Mouse (Mus musculus): ENCODE measurements around the gene Shq1. TPM values are rescaled to one million over a fixed set of nuclear protein-coding genes. Genes with fewer than 3 reads are reported as not detected.

Gene Shq1
- polyA plus RNA-seq, 1 experiment from 2014 or later = 23.6 TPM

DNA sequence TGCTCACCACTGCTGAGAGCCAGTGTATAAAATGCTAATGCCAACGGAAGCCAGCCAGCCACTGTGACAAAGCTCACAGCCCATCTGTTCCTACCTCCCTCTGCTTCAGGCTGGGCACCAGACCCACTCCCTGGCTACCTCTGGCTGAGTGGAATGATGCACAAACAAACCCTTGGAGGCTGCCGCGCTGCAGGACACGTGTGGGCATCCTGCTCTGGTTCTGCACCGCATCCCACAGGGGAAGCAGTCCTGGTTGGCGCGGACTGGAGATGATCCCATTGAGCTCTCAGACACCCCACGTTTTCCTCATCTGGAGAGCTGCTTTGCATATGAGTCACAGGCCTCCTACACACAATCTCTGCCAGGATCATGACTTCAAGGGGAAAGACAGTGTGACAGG, 112.9 kb downstream of the Shq1 start:
- Histone ChIP-seq H3K4me2 (no peak overlapping the region), H3K27me3 (replicated peaks; ENCODE audit: control insufficient read depth, insufficient read depth, low read length) (peaks cover 15% of the 10 kb centered on the region), H3K9me3 (ENCODE audit: control insufficient read depth, low read length) (no peaks in the 10 kb centered on the region), H3K27ac (ENCODE audit: low read depth, low read length) (no peak overlapping the region), H3K9ac (ENCODE audit: low read depth, low read length) (no peak overlapping the region), H3K4me1 (replicated peaks; ENCODE audit: control insufficient read depth, insufficient read depth, low read length) (peaks cover 3% of the 10 kb centered on the region; the same call in 1 of the 2 replicates), H3K36me3 (ENCODE audit: control insufficient read depth, insufficient read depth, low read length) (no peaks in the 10 kb centered on the region), H3K4me3 (ENCODE audit: low read depth, low read length) (no peak overlapping the region)
- 65% methylated on average over 8 of the region's 8 CpGs for WGBS
- ATAC-seq (replicated peaks; ENCODE audit: low FRiP score) = no peak
- DNase-seq (ENCODE audit: low spot score) = no peak

DNA sequence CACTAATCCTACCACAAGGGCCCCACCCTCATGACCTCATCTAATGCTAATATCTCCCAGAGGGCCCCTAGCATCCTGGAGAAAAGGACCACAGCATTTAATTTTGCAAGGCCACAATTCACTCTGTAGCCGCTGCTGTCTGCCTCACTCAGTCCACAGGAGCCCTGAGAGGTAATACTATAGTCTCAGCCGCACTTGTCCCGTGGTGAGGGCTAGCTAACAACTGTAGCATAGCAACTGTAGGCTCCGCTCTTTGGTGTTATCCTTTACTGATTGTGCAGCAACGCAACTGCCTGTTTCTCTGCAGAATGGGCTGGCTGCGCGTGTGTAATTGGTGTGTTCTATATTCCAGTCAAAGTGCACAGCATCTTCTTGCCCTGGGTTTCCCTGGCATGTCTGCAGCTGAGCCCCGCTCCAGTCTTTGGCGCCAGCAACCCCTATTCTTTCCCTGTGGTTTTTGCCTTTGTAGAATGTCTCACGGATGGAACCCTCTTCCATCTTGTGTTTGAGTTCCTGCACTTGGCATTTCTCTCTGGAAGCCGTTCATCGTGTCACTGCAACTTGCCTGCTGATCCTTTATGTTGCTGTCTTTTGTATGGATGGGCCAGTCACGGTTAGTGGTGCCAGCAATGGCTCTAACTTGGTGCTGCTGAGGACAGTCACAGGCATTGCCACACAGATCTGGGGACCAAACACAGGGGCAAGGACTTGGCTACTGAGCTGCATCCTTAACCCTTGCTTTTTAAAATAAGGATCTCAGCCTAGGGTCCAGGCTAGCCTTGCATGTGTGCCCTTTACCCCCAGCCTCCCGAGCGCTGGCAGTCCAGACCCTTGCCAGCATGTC, 128.6 kb downstream of the Shq1 start:
- no peak for ATAC-seq (replicated peaks; ENCODE audit: low FRiP score)
- no peak overlapping the region for H3K9ac ChIP-seq (ENCODE audit: low read depth, low read length)
- DNase-seq (ENCODE audit: low spot score) = no peak
- no peaks in the 10 kb centered on the region for H3K27me3 ChIP-seq (replicated peaks; ENCODE audit: control insufficient read depth, insufficient read depth, low read length)
- no peaks in the 10 kb centered on the region for H3K36me3 ChIP-seq (ENCODE audit: control insufficient read depth, insufficient read depth, low read length)
- no peak overlapping the region for H3K27ac ChIP-seq (ENCODE audit: low read depth, low read length)
- no peak overlapping the region for H3K4me2 ChIP-seq
- 77% methylated on average over 15 of the region's 15 CpGs for WGBS
- no peaks in the 10 kb centered on the region for H3K9me3 ChIP-seq (ENCODE audit: control insufficient read depth, low read length)
- no peak overlapping the region for H3K4me3 ChIP-seq (ENCODE audit: low read depth, low read length)
- H3K4me1 ChIP-seq (replicated peaks; ENCODE audit: control insufficient read depth, insufficient read depth, low read length) = no peaks in the 10 kb centered on the region

DNA sequence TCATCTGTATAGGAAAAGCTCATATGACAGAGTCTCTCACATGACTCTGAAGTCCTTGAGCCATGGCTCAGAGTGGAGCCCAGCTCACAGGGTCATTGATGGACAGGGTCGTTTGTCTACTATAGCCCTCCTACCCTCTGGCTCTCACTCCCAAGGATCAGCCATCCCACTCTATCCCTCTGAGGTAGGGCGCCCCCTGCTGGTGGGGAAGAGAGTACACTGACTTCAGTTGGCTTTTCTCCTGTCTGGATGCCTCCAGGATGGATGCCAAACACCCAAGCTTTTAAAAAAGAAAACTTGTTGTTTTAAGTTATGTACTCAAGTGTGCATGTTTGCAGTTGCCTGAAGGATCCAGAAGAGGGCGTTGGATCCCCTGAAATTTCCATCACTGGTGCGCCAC, 131.3 kb downstream of the Shq1 start:
- no peaks in the 10 kb centered on the region for H3K9me3 ChIP-seq (ENCODE audit: control insufficient read depth, low read length)
- H3K27ac ChIP-seq (ENCODE audit: low read depth, low read length) = no peak overlapping the region
- ATAC-seq (replicated peaks; ENCODE audit: low FRiP score) = no peak
- H3K4me3 ChIP-seq (ENCODE audit: low read depth, low read length) = no peak overlapping the region
- H3K9ac ChIP-seq (ENCODE audit: low read depth, low read length) = no peak overlapping the region
- H3K36me3 ChIP-seq (ENCODE audit: control insufficient read depth, insufficient read depth, low read length) = no peaks in the 10 kb centered on the region
- no peaks in the 10 kb centered on the region for H3K27me3 ChIP-seq (replicated peaks; ENCODE audit: control insufficient read depth, insufficient read depth, low read length)
- H3K4me2 ChIP-seq = no peak overlapping the region
- WGBS = 41% methylated on average over 4 of the region's 4 CpGs
- no peak for DNase-seq (ENCODE audit: low spot score)
- H3K4me1 ChIP-seq (replicated peaks; ENCODE audit: control insufficient read depth, insufficient read depth, low read length) = no peaks in the 10 kb centered on the region

DNA sequence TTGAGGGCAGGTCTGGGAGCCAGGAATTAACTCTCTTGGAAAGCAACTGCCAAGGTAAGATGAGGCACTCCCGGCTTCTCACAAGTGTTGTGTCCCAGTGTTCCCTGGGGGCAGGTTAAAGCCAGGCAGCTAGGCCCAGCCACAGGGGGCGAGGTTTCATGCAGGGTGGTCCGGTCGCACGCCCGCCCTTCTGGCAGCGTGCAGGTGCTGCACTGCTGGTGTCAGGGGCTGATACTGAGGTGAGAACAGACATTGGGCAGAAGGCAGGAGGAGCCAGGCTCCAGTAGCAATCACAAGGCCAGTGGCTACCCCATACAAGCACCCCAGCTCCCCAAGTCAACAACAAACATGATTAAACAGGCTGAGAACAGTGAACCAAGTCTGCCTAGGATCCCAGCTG, 132.4 kb downstream of the Shq1 start:
- 43% methylated on average over 7 of the region's 7 CpGs for WGBS
- H3K9me3 ChIP-seq (ENCODE audit: control insufficient read depth, low read length) = no peaks in the 10 kb centered on the region
- no peak overlapping the region for H3K9ac ChIP-seq (ENCODE audit: low read depth, low read length)
- no peak overlapping the region for H3K27ac ChIP-seq (ENCODE audit: low read depth, low read length)
- no peaks in the 10 kb centered on the region for H3K4me1 ChIP-seq (replicated peaks; ENCODE audit: control insufficient read depth, insufficient read depth, low read length)
- H3K36me3 ChIP-seq (ENCODE audit: control insufficient read depth, insufficient read depth, low read length) = no peaks in the 10 kb centered on the region
- no peak overlapping the region for H3K4me3 ChIP-seq (ENCODE audit: low read depth, low read length)
- DNase-seq (ENCODE audit: low spot score) (no peak), ATAC-seq (replicated peaks; ENCODE audit: low FRiP score) (no peak)
- no peaks in the 10 kb centered on the region for H3K27me3 ChIP-seq (replicated peaks; ENCODE audit: control insufficient read depth, insufficient read depth, low read length)
- no peak overlapping the region for H3K4me2 ChIP-seq

DNA sequence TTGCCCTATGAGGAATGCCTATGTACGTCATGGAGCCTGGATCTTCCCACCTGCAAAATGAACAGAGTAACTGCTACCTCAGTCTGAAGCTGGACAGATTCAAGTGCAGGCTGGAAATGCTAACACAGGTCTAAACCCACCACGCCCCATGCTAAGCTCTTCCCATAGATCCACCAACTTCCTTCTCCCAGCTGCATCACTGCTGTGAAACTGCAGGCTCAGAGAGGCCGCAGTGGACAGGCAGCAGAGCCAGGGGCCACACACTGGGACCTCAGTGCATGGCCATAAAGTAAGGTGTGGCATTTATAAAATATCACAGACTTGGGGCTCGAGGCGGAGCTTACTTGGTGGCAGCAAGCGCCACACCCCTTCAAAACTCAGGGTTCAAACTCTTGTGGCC, 133.0 kb downstream of the Shq1 start:
- 81% methylated on average over 6 of the region's 6 CpGs for WGBS
- Histone ChIP-seq H3K36me3 (ENCODE audit: control insufficient read depth, insufficient read depth, low read length) (no peaks in the 10 kb centered on the region), H3K9me3 (ENCODE audit: control insufficient read depth, low read length) (no peaks in the 10 kb centered on the region), H3K27ac (ENCODE audit: low read depth, low read length) (no peak overlapping the region), H3K4me2 (no peak overlapping the region), H3K27me3 (replicated peaks; ENCODE audit: control insufficient read depth, insufficient read depth, low read length) (no peaks in the 10 kb centered on the region), H3K9ac (ENCODE audit: low read depth, low read length) (no peak overlapping the region), H3K4me3 (ENCODE audit: low read depth, low read length) (no peak overlapping the region), H3K4me1 (replicated peaks; ENCODE audit: control insufficient read depth, insufficient read depth, low read length) (no peaks in the 10 kb centered on the region)
- ATAC-seq (replicated peaks; ENCODE audit: low FRiP score) = no peak
- DNase-seq (ENCODE audit: low spot score) = no peak

DNA sequence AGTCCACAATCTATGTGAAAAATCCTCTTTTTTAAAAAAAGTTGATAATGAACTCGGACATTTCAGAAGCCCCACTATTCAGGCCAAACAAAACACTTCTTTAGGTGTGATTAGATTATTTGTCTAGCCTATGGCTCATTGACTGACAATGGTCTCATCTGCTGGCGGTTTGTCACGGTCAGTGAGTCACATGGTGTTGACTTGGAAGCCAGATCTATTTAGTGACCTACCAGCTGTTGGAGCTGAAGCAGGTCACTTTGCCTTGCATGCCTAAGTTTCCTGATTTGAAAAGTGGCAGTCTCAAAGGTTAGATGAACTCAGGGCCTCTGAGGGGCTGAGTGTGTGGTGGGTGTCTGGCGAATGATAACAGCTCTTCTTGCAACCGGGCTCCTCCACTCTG, 133.9 kb downstream of the Shq1 start:
- Histone ChIP-seq H3K4me3 (ENCODE audit: low read depth, low read length) (no peak overlapping the region), H3K36me3 (ENCODE audit: control insufficient read depth, insufficient read depth, low read length) (no peaks in the 10 kb centered on the region), H3K9me3 (ENCODE audit: control insufficient read depth, low read length) (no peaks in the 10 kb centered on the region), H3K27me3 (replicated peaks; ENCODE audit: control insufficient read depth, insufficient read depth, low read length) (no peaks in the 10 kb centered on the region), H3K9ac (ENCODE audit: low read depth, low read length) (no peak overlapping the region), H3K27ac (ENCODE audit: low read depth, low read length) (no peak overlapping the region), H3K4me2 (no peak overlapping the region), H3K4me1 (replicated peaks; ENCODE audit: control insufficient read depth, insufficient read depth, low read length) (no peaks in the 10 kb centered on the region)
- DNase-seq (ENCODE audit: low spot score) = no peak
- no peak for ATAC-seq (replicated peaks; ENCODE audit: low FRiP score)
- WGBS = 68% methylated on average over 5 of the region's 5 CpGs

DNA sequence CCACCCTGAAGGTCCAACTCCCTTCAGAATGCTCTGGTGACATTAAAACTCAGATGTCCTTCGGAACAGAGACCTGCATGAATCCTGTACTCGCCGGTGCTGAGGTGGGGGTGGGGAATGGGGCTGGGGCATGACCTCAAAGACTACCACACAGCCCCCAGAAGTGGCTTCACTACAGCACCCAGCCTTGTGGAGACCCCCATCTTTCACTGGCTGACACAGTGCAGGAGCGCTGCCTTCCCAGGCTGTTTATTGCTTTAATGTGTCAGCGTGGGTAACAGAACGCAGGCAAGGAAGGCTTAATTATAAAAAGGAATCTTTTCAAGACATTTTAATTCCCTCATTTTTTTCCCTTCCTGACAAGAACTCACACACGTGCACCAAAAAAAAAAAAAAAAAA, 137.6 kb downstream of the Shq1 start:
- ATAC-seq (replicated peaks; ENCODE audit: low FRiP score) = no peak
- Histone ChIP-seq H3K9ac (ENCODE audit: low read depth, low read length) (no peak overlapping the region), H3K27me3 (replicated peaks; ENCODE audit: control insufficient read depth, insufficient read depth, low read length) (no peaks in the 10 kb centered on the region), H3K9me3 (ENCODE audit: control insufficient read depth, low read length) (no peaks in the 10 kb centered on the region), H3K4me3 (ENCODE audit: low read depth, low read length) (no peak overlapping the region), H3K4me1 (replicated peaks; ENCODE audit: control insufficient read depth, insufficient read depth, low read length) (no peaks in the 10 kb centered on the region), H3K27ac (ENCODE audit: low read depth, low read length) (no peak overlapping the region), H3K4me2 (no peak overlapping the region), H3K36me3 (ENCODE audit: control insufficient read depth, insufficient read depth, low read length) (no peaks in the 10 kb centered on the region)
- DNase-seq (ENCODE audit: low spot score) = no peak
- 58% methylated on average over 7 of the region's 7 CpGs for WGBS

DNA sequence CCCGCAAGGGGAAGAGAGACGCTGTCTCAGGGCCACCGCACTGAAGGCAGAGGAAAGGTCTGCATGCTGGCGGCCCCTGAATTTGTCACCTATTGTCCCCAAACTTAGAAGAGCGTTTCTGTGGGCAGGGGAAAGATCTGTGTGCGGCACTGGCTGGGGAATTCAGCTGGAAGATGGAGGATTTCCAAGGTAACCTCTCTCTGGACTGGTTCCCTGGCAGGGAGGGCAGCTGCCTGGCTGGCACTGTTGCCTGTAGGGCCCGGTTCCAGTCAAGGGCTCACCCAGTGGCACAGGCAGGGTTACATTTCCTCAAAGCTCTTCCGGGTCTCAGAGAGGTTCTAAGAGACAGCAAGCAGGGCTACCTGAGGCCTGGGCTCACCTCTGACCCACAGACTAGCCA, 138.6 kb downstream of the Shq1 start:
- H3K27ac ChIP-seq (ENCODE audit: low read depth, low read length) = no peak overlapping the region
- H3K4me3 ChIP-seq (ENCODE audit: low read depth, low read length) = no peak overlapping the region
- WGBS = 67% methylated on average over 8 of the region's 8 CpGs
- no peaks in the 10 kb centered on the region for H3K9me3 ChIP-seq (ENCODE audit: control insufficient read depth, low read length)
- H3K9ac ChIP-seq (ENCODE audit: low read depth, low read length) = no peak overlapping the region
- no peak overlapping the region for H3K4me2 ChIP-seq
- no peaks in the 10 kb centered on the region for H3K36me3 ChIP-seq (ENCODE audit: control insufficient read depth, insufficient read depth, low read length)
- no peaks in the 10 kb centered on the region for H3K4me1 ChIP-seq (replicated peaks; ENCODE audit: control insufficient read depth, insufficient read depth, low read length)
- DNase-seq (ENCODE audit: low spot score) = no peak
- H3K27me3 ChIP-seq (replicated peaks; ENCODE audit: control insufficient read depth, insufficient read depth, low read length) = no peaks in the 10 kb centered on the region
- no peak for ATAC-seq (replicated peaks; ENCODE audit: low FRiP score)

DNA sequence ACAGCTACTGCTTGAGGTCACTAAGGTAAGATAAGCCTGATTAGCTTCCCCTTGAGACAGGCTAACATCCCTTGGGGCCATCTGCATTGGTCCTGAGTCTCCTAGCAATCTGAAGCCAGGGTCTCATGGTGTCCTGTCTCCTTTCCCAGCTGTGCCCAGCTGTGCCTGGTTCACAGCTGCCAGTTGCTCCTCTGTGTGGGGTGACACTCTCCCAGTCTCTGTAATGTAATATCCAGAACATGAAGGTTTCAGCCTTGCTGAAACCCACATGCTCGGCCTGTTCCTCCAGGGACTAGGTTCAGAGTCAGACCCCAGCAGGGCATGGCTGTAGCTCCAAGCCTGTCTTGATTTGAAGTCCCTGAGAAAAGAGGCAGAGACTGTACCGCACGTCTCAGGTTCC, 141.3 kb downstream of the Shq1 start:
- Histone ChIP-seq H3K4me3 (ENCODE audit: low read depth, low read length) (no peak overlapping the region), H3K9ac (ENCODE audit: low read depth, low read length) (no peak overlapping the region), H3K36me3 (ENCODE audit: control insufficient read depth, insufficient read depth, low read length) (no peaks in the 10 kb centered on the region), H3K9me3 (ENCODE audit: control insufficient read depth, low read length) (no peaks in the 10 kb centered on the region), H3K4me2 (no peak overlapping the region), H3K27me3 (replicated peaks; ENCODE audit: control insufficient read depth, insufficient read depth, low read length) (0 out of 2 replicates have a peak, but pooled peaks cover 3% of the 10 kb centered on the region), H3K4me1 (replicated peaks; ENCODE audit: control insufficient read depth, insufficient read depth, low read length) (peaks cover 5% of the 10 kb centered on the region; the same call in 1 of the 2 replicates), H3K27ac (ENCODE audit: low read depth, low read length) (no peak overlapping the region)
- ATAC-seq (replicated peaks; ENCODE audit: low FRiP score) (no peak), DNase-seq (ENCODE audit: low spot score) (no peak)
- 55% methylated on average over 3 of the region's 3 CpGs for WGBS

All from liver, embryonic 11.5 days (tissue).